Mouse (Mus musculus) small intestine, adult 2 months (tissue): ENCODE data around the gene Rsph1. TPM values are rescaled to one million over a fixed set of nuclear protein-coding genes. Genes with fewer than 3 reads are reported as not detected.

Source experiments
- H3K27ac ChIP-seq: fragments of 200-500 bp; 2 replicates; pipeline ENCODE4 v1.5.1; 2012; ENCODE audit warnings: low read depth, low read length, control low read depth, inconsistent platforms; ENCODE audit not compliant: insufficient read depth
- H3K27me3 ChIP-seq: fragments of 200-500 bp; 2 replicates; pipeline ENCODE4 v1.6.1; 2012; ENCODE audit warnings: mild to moderate bottlenecking, moderate library complexity, low read length, inconsistent platforms; ENCODE audit not compliant: control insufficient read depth, insufficient read depth
- H3K36me3 ChIP-seq: fragments of 200-500 bp; 2 replicates; pipeline ENCODE4 v1.6.1; 2012; ENCODE audit warnings: mild to moderate bottlenecking, low read length, control low read depth, inconsistent platforms; ENCODE audit not compliant: control insufficient read depth, insufficient read depth
- H3K4me1 ChIP-seq: fragments of 200-500 bp; 2 replicates; pipeline ENCODE4 v1.6.1; 2012; ENCODE audit warnings: low read length, inconsistent platforms, mixed read lengths; ENCODE audit not compliant: control insufficient read depth, insufficient read depth, insufficient read length
- H3K4me3 ChIP-seq: fragments of 200-500 bp; 2 replicates; pipeline ENCODE4 v1.5.1; 2012; ENCODE audit warnings: low read depth, mild to moderate bottlenecking, control low read depth, inconsistent platforms, low read length, moderate library complexity
- CTCF ChIP-seq: fragments of 200-500 bp; IDR thresholded peaks from 2 replicates; pipeline ENCODE4 v1.5.1; 2012; ENCODE audit warnings: low read depth, mild to moderate bottlenecking, control low read depth, inconsistent platforms, low read length, moderate library complexity, mixed read lengths; ENCODE audit not compliant: insufficient replicate concordance, insufficient read length; ENCODE audit errors: extremely low read depth
- POLR2A ChIP-seq: fragments of 200-500 bp; IDR thresholded peaks from 2 replicates; pipeline ENCODE4 v1.6.1; 2012; ENCODE audit warnings: low read depth, mild to moderate bottlenecking, control low read depth, inconsistent platforms, low read length, moderate library complexity
- WGBS: fragments of 180-500 bp; shearing (Covaris S2); methylation state at CpG from one replicate; pipeline ENCODE4 v1.1.7; 2018; 5-methylcytosine and 5-hydroxymethylcytosine counted together
- polyA plus RNA-seq: library from polyadenylated mRNA; depleted of rRNA; stranded (reverse); fragments of >200 nt; gene quantifications from 2 replicates; pipeline ENCODE4 v1.2.3, GENCODE M21; 2012

Gene Rsph1
- polyA plus RNA-seq, 1 experiment: 0.46 TPM

- peaks cover 6% of the 10 kb centered on the region for H3K4me1 ChIP-seq
- no peak overlapping the region for H3K4me3 ChIP-seq
- no peaks in the 10 kb centered on the region for H3K27me3 ChIP-seq
- no peaks in the 10 kb centered on the region for H3K36me3 ChIP-seq
- H3K27ac ChIP-seq: no peak overlapping the region
- TF ChIP-seq POLR2A (no peak), CTCF (no peak)
- WGBS: 78% methylated on average over 6 of the region's 6 CpGs
Observed at GRCm38 (mm10) chr17:31267603-31268002, 9.6 kb downstream of the Rsph1 start.

- H3K27ac ChIP-seq: no peak overlapping the region
- H3K36me3 ChIP-seq: no peaks in the 10 kb centered on the region
- no peaks in the 10 kb centered on the region for H3K27me3 ChIP-seq
- H3K4me3 ChIP-seq: no peak overlapping the region
- 80% methylated on average over 4 of the region's 4 CpGs for WGBS
- no peak for TF ChIP-seq CTCF
- TF ChIP-seq POLR2A: no peak
- H3K4me1 ChIP-seq: peaks cover 6% of the 10 kb centered on the region
Observed at GRCm38 (mm10) chr17:31267138-31267537, 10.0 kb downstream of the Rsph1 start.

- Histone ChIP-seq H3K27me3 (no peaks in the 10 kb centered on the region), H3K27ac (no peak overlapping the region), H3K4me3 (no peak overlapping the region), H3K36me3 (no peaks in the 10 kb centered on the region), H3K4me1 (peaks cover 6% of the 10 kb centered on the region)
- TF ChIP-seq CTCF: no peak
- TF ChIP-seq POLR2A: no peak
- whole genome bisulfite sequencing: 74% methylated on average over 7 of the region's 7 CpGs
Observed at GRCm38 (mm10) chr17:31266321-31266950, 10.7 kb downstream of the Rsph1 start.

- Histone ChIP-seq H3K4me3 (no peak overlapping the region), H3K27me3 (no peaks in the 10 kb centered on the region), H3K4me1 (peaks cover 6% of the 10 kb centered on the region), H3K27ac (no peak overlapping the region), H3K36me3 (no peaks in the 10 kb centered on the region)
- WGBS: 93% methylated on average over 9 of the region's 9 CpGs
- TF ChIP-seq CTCF (no peak), POLR2A (no peak)
Observed at GRCm38 (mm10) chr17:31265831-31266230, 11.4 kb downstream of the Rsph1 start.

- Histone ChIP-seq H3K27ac (no peak overlapping the region), H3K4me3 (no peak overlapping the region), H3K27me3 (no peaks in the 10 kb centered on the region), H3K36me3 (no peaks in the 10 kb centered on the region), H3K4me1 (peaks cover 8% of the 10 kb centered on the region)
- WGBS: 6% methylated on average over 3 of the region's 3 CpGs
- TF ChIP-seq POLR2A (no peak), CTCF (no peak)
Observed at GRCm38 (mm10) chr17:31265171-31265572, 12.0 kb downstream of the Rsph1 start.

GRCm38 (mm10) chr17:31264372-31264771 is 12.8 kb downstream of the Rsph1 start:
- WGBS: 59% methylated on average over 6 of the region's 6 CpGs
- Histone ChIP-seq H3K4me1 (peaks cover 8% of the 10 kb centered on the region), H3K27me3 (no peaks in the 10 kb centered on the region), H3K4me3 (no peak overlapping the region), H3K36me3 (no peaks in the 10 kb centered on the region), H3K27ac (no peak overlapping the region)
- TF ChIP-seq POLR2A (no peak), CTCF (no peak)

- no peaks in the 10 kb centered on the region for H3K36me3 ChIP-seq
- TF ChIP-seq CTCF (no peak), POLR2A (no peak)
Observed at GRCm38 (mm10) chr17:31263770-31264169, 13.4 kb downstream of the Rsph1 start.

GRCm38 (mm10) chr17:31262715-31263114 is 14.5 kb downstream of the Rsph1 start:
- WGBS: 75% methylated on average over 5 of the region's 5 CpGs
- no peak for TF ChIP-seq POLR2A
- TF ChIP-seq CTCF: no peak
- H3K27ac ChIP-seq: no peak overlapping the region
- no peak overlapping the region for H3K4me3 ChIP-seq
- peaks cover 8% of the 10 kb centered on the region for H3K4me1 ChIP-seq
- H3K27me3 ChIP-seq: no peaks in the 10 kb centered on the region
- no peaks in the 10 kb centered on the region for H3K36me3 ChIP-seq

More at GRCm38 (mm10) chr17:31263770-31264169, 13.4 kb downstream of the Rsph1 start:
- Histone ChIP-seq H3K27me3 (no peaks in the 10 kb centered on the region), H3K4me3 (no peak overlapping the region), H3K27ac (no peak overlapping the region), H3K4me1 (peaks cover 8% of the 10 kb centered on the region)
- 95% methylated on average over 5 of the region's 5 CpGs for WGBS
